11 mouse cellular contexts compared by ENCODE assay signal in the genomic region with DNA sequence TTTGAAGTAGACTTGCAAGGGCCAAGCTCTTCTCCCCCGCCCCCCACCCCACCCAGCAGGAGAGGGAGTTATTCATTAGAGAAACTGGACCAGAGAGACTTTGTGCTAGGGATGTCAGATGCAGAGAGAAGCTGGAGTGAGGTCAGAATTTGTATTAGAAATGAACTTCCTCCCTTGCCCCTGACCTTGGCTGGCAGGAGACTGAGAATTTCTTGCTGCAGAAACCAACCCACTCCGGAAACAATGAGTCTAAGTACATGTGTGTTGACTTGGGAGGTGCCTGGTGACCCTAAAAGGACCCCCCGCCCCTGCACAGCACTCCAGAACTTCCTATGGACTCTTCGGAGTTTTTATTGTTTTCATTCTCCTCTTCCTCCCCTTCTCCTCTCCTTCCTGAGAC.
DNase-seq lines count a peak whose midpoint lies in the region; ATAC-seq and TF ChIP-seq lines count a peak whose summit lies in the region.
"Had no signal": no experiment of that assay in that cellular context is flagged by ENCODE, and none has a peak within 500 bp of the region (broad histone marks: within the 10 kb centered on the region; RNA-seq: fewer than 3 reads in every experiment).

No protein-coding gene starts in this region.

- H3K9me3 ChIP-seq in lung, embryonic 14.5 days (ENCODE audit: low read depth, low read length), result no peaks in the 10 kb centered on the region
- H3K9me3 ChIP-seq: midbrain, embryonic 12.5 days; neural tube, embryonic 12.5 days had no signal

- H3K4me2 ChIP-seq in lung, embryonic 14.5 days, result no peak overlapping the region
- H3K4me2 ChIP-seq: midbrain, embryonic 12.5 days; neural tube, embryonic 12.5 days had no signal

- no peak overlapping the region for H3K9ac ChIP-seq in lung, embryonic 14.5 days
- H3K9ac ChIP-seq: midbrain, embryonic 12.5 days; neural tube, embryonic 12.5 days had no signal

- 29% methylated on average over 4 of the region's 4 CpGs for WGBS in lung, embryonic 14.5 days

- ATAC-seq in lung, embryonic 14.5 days (ENCODE audit: insufficient read depth), result no peak
- ATAC-seq in common myeloid progenitor, adult 5-6 weeks (replicated peaks; ENCODE audit: low read depth, poor library complexity, severe bottlenecking), result 0 out of 2 replicates have a peak, but pooled peaks have one; percentile 24
- no peak for ATAC-seq in megakaryocyte, adult 5-6 weeks (ENCODE audit: poor library complexity, severe bottlenecking)

- H3K27ac ChIP-seq in lung, embryonic 14.5 days (ENCODE audit: low read depth), result peak overlapping the region; percentile 5; the same call in 1 of the 2 replicates
- H3K27ac ChIP-seq: midbrain, embryonic 12.5 days; neural tube, embryonic 12.5 days had no signal

- H3K27me3 ChIP-seq in lung, embryonic 14.5 days (ENCODE audit: insufficient read depth, low read length), result no peaks in the 10 kb centered on the region
- H3K27me3 ChIP-seq: neural tube, embryonic 12.5 days had no signal

- DNase-seq in lung, embryonic 14.5 days, result peak; percentile 59
- DNase-seq in lung, adult 18-20 months, result no peak
- DNase-seq in kidney, adult 11 months, result peak; percentile 61
- DNase-seq in mesoderm, embryonic 11.5 days (ENCODE audit: low read depth, low spot score), result peak; percentile 27
- no peak for DNase-seq in adrenal gland, postnatal 25 days
- DNase-seq: cerebellum, adult 18-20 months; liver had no signal

- no peak for TF ChIP-seq CTCF in lung, embryonic 14.5 days (IDR thresholded peaks at IDR 0.05; ENCODE audit: low read depth)

- no peaks in the 10 kb centered on the region for H3K36me3 ChIP-seq in lung, embryonic 14.5 days (ENCODE audit: insufficient read depth)
- H3K36me3 ChIP-seq: midbrain, embryonic 12.5 days; neural tube, embryonic 12.5 days had no signal

- H3K4me3 ChIP-seq in lung, embryonic 14.5 days (ENCODE audit: low read depth, low read length), result no peak overlapping the region
- H3K4me3 ChIP-seq: midbrain, embryonic 12.5 days; neural tube, embryonic 12.5 days had no signal

- H3K4me1 ChIP-seq in lung, embryonic 14.5 days (ENCODE audit: insufficient read depth), result peaks cover 18% of the 10 kb centered on the region

Comparison
In these comparisons a context has a peak if more than half of its experiments do, and no peak if none do; other contexts are left out.
1. DNase-seq: peak in lung, embryonic 14.5 days (single experiment), kidney, adult 11 months (single experiment) and mesoderm, embryonic 11.5 days (single experiment); none in lung, adult 18-20 months (0 of 2) and adrenal gland, postnatal 25 days (single experiment).